Mouse (Mus musculus) liver, postnatal 0 days (tissue): Measurements from ENCODE around the gene Olfr146. TPM values are rescaled to one million over a fixed set of nuclear protein-coding genes. Genes with fewer than 3 reads are reported as not detected.

Source experiments
- ATAC-seq: fragments of 200-750 bp; cut with Nextera tagmentation; 2 replicates; pipeline ENCODE4 v1.8.0; 2017; ENCODE audit warnings: mild to moderate bottlenecking, moderate library complexity
- DNase-seq: peaks from one replicate; pipeline ENCODE4 v3.0.0-alpha.2; 2016
- H3K27ac ChIP-seq: fragments of 300-500 bp; sonication (generic); 2 replicates; pipeline ENCODE4 v1.5.1; 2014; ENCODE audit warnings: antibody characterized with exemption, moderate library complexity, mild to moderate bottlenecking, low read depth
- H3K27me3 ChIP-seq: fragments of 300-500 bp; sonication (generic); 2 replicates; pipeline ENCODE4 v1.6.1; 2014; ENCODE audit warnings: low read length, control low read depth, mixed read lengths; ENCODE audit not compliant: insufficient read depth
- H3K36me3 ChIP-seq: fragments of 300-500 bp; sonication (generic); replicated peaks from 2 replicates; pipeline ENCODE4 v1.6.1; 2014; ENCODE audit warnings: mild to moderate bottlenecking, control low read depth, low read length, moderate library complexity, mixed read lengths; ENCODE audit not compliant: insufficient read depth
- H3K4me1 ChIP-seq: fragments of 300-500 bp; sonication (generic); 2 replicates; pipeline ENCODE4 v1.6.1; 2014; ENCODE audit warnings: antibody characterized with exemption, mild to moderate bottlenecking, control low read depth; ENCODE audit not compliant: insufficient read depth
- H3K4me2 ChIP-seq: fragments of 300-500 bp; sonication (generic); 2 replicates; pipeline ENCODE4 v1.6.1; 2014; ENCODE audit warnings: low read depth, mild to moderate bottlenecking, low read length, moderate library complexity, mixed read lengths
- H3K4me3 ChIP-seq: fragments of 300-500 bp; sonication (generic); 2 replicates; pipeline ENCODE4 v1.5.1; 2014; ENCODE audit warnings: low read depth, low read length
- H3K9ac ChIP-seq: fragments of 300-500 bp; sonication (generic); replicated peaks from 2 replicates; pipeline ENCODE4 v1.6.1; 2014; ENCODE audit warnings: mild to moderate bottlenecking, moderate library complexity
- H3K9me3 ChIP-seq: fragments of 300-500 bp; sonication (generic); 2 replicates; pipeline ENCODE4 v1.6.1; 2016; ENCODE audit warnings: mild to moderate bottlenecking, control low read depth, low read length, mixed read lengths
- CTCF ChIP-seq: sonication (generic); IDR thresholded peaks from 2 replicates; pipeline ENCODE4 v1.5.1; 2016; ENCODE audit warnings: antibody characterized with exemption, low read depth
- EP300 ChIP-seq: IDR thresholded peaks from 2 replicates; pipeline ENCODE4 v1.6.1; 2016; ENCODE audit warnings: antibody characterized with exemption, low read depth, mild to moderate bottlenecking
- WGBS: fragments of 180-500 bp; shearing (Covaris S2); extraction: QIAGEN DNeasy Blood & Tissue Kit; methylation state at CpG from one replicate; pipeline ENCODE4 v1.1.7; 2014; ENCODE audit not compliant: insufficient replicate concordance; 5-methylcytosine and 5-hydroxymethylcytosine counted together
- microRNA-seq: library from miRNA; unstranded; fragments of <30 nt; microRNA quantifications from one replicate; pipeline ENCODE4, GENCODE M21; 2016
- polyA plus RNA-seq: library from polyadenylated mRNA; unstranded; fragments of >200 nt; fragmentation: Nextera tagmentation; extraction: Ambion mirVana; gene quantifications from 2 replicates; pipeline ENCODE4 v1.2.1, GENCODE M21; 2015

Gene Olfr146
- polyA plus RNA-seq: not detected in 2 replicates

GRCm38 (mm10) chr9:39023277-39023676, at the start of gene Olfr146:
TSS of gene Olfr146 (minus strand) at chr9:39023377.
- H3K4me1 ChIP-seq: no peaks in the 10 kb centered on the region
- no peak within 1 kb of the TSS for H3K9ac ChIP-seq
- no peaks in the 10 kb centered on the region for H3K27me3 ChIP-seq
- H3K4me3 ChIP-seq: no peak within 1 kb of the TSS
- DNase-seq (no peak), ATAC-seq (no peak)
- TF ChIP-seq CTCF (no peak), EP300 (no peak)
- H3K27ac ChIP-seq: no peak within 1 kb of the TSS
- WGBS: 69% methylated on average over 1 of the region's 1 CpGs
- H3K36me3 ChIP-seq: no peaks in the 10 kb centered on the region
- H3K9me3 ChIP-seq: no peaks in the 10 kb centered on the region
- no peak within 1 kb of the TSS for H3K4me2 ChIP-seq

GRCm38 (mm10) chr9:39064851-39065250, 41.7 kb upstream of the Olfr146 start, which contains the start of gene Olfr937:
TSS of gene Olfr937 (minus strand) at chr9:39064951.
- ATAC-seq: no peak

GRCm38 (mm10) chr9:38999583-38999982, 23.6 kb downstream of the Olfr146 start, which contains the start of gene Olfr935:
TSS of gene Olfr935 (minus strand) at chr9:38999683.
- H3K9ac ChIP-seq: no peak within 1 kb of the TSS
- no peak within 1 kb of the TSS for H3K27ac ChIP-seq
- no peaks in the 10 kb centered on the region for H3K4me1 ChIP-seq
- no peak for ATAC-seq
- TF ChIP-seq CTCF (no peak), EP300 (no peak)
- no peaks in the 10 kb centered on the region for H3K36me3 ChIP-seq
- H3K4me3 ChIP-seq: no peak within 1 kb of the TSS
- H3K4me2 ChIP-seq: no peak within 1 kb of the TSS
- H3K27me3 ChIP-seq: no peaks in the 10 kb centered on the region
- no peaks in the 10 kb centered on the region for H3K9me3 ChIP-seq
- 62% methylated on average over 2 of the region's 2 CpGs for WGBS
- DNase-seq: no peak

More at GRCm38 (mm10) chr9:39064851-39065250, 41.7 kb upstream of the Olfr146 start, which contains the start of gene Olfr937:
- Histone ChIP-seq H3K36me3 (no peaks in the 10 kb centered on the region), H3K9ac (no peak within 1 kb of the TSS), H3K27me3 (no peaks in the 10 kb centered on the region), H3K4me3 (no peak within 1 kb of the TSS), H3K27ac (no peak within 1 kb of the TSS), H3K4me2 (no peak within 1 kb of the TSS), H3K4me1 (no peaks in the 10 kb centered on the region), H3K9me3 (no peaks in the 10 kb centered on the region)
- no peak for DNase-seq
- WGBS: 50% methylated on average over 1 of the region's 1 CpGs
- TF ChIP-seq EP300 (no peak), CTCF (no peak)

- no peak within 1 kb of the TSS for H3K27ac ChIP-seq
- H3K4me1 ChIP-seq: no peaks in the 10 kb centered on the region
- TF ChIP-seq EP300 (no peak), CTCF (no peak)
- no peak within 1 kb of the TSS for H3K9ac ChIP-seq
- no peaks in the 10 kb centered on the region for H3K9me3 ChIP-seq
- DNase-seq: no peak
- no peak within 1 kb of the TSS for H3K4me2 ChIP-seq
- WGBS: 77% methylated on average over 2 of the region's 2 CpGs
- H3K36me3 ChIP-seq: no peaks in the 10 kb centered on the region
- ATAC-seq: no peak
- H3K27me3 ChIP-seq: no peaks in the 10 kb centered on the region
- H3K4me3 ChIP-seq: no peak within 1 kb of the TSS
Measured at GRCm38 (mm10) chr9:38988215-38988614, 35.0 kb downstream of the Olfr146 start, which contains the start of gene Olfr934. TSS of gene Olfr934 (minus strand) at chr9:38988315.

- Histone ChIP-seq H3K27me3 (no peaks in the 10 kb centered on the region), H3K4me2 (no peak within 1 kb of the TSS), H3K9ac (no peak within 1 kb of the TSS), H3K9me3 (no peaks in the 10 kb centered on the region), H3K27ac (no peak within 1 kb of the TSS), H3K4me3 (no peak within 1 kb of the TSS), H3K4me1 (no peaks in the 10 kb centered on the region), H3K36me3 (no peaks in the 10 kb centered on the region)
- 68% methylated on average over 4 of the region's 4 CpGs for WGBS
- ATAC-seq: no peak
- TF ChIP-seq EP300 (no peak), CTCF (no peak)
- no peak for DNase-seq
Measured at GRCm38 (mm10) chr9:38972013-38972412, 51.2 kb downstream of the Olfr146 start, which contains the start of gene Olfr933. TSS of gene Olfr933 (plus strand) at chr9:38972313.

Small RNA genes lying within 50 kb of the gene (microRNA-seq; reads per million reads assigned to microRNA genes)
- not detected for gene Gm25529

Other genes starting within 250 kb of the Olfr146 start
- gene Olfr922, start 208.8 kb downstream of the Olfr146 start, polyA plus RNA-seq: not detected in 2 replicates
- gene Olfr923, start 196.8 kb downstream of the Olfr146 start, polyA plus RNA-seq: not detected in 2 replicates
- gene Olfr924, start 178.9 kb downstream of the Olfr146 start, polyA plus RNA-seq: not detected in 2 replicates
- not detected in 2 replicates for gene Olfr26, start 168.3 kb downstream of the Olfr146 start, polyA plus RNA-seq
- not detected in 2 replicates for gene Olfr926, start 146.3 kb downstream of the Olfr146 start, polyA plus RNA-seq
- not detected in 2 replicates for gene Olfr930, start 93.6 kb downstream of the Olfr146 start, polyA plus RNA-seq
- gene Olfr933, start 51.1 kb downstream of the Olfr146 start, polyA plus RNA-seq: not detected in 2 replicates
- not detected in 2 replicates for gene Olfr934, start 35.1 kb downstream of the Olfr146 start, polyA plus RNA-seq
- not detected in 2 replicates for gene Olfr935, start 23.7 kb downstream of the Olfr146 start, polyA plus RNA-seq
- gene Olfr937, start 41.6 kb upstream of the Olfr146 start, polyA plus RNA-seq: not detected in 2 replicates
- gene Olfr938, start 55.5 kb upstream of the Olfr146 start, polyA plus RNA-seq: not detected in 2 replicates
- not detected in 2 replicates for gene Olfr27, start 104.8 kb upstream of the Olfr146 start, polyA plus RNA-seq
- not detected in 2 replicates for gene Olfr943, start 142.9 kb upstream of the Olfr146 start, polyA plus RNA-seq
- gene Olfr944, start 178.5 kb upstream of the Olfr146 start, polyA plus RNA-seq: not detected in 2 replicates
- gene Olfr1537, start 226.6 kb upstream of the Olfr146 start, polyA plus RNA-seq: not detected in 2 replicates